Mouse (Mus musculus): ENCODE measurements at regions not wholly inside any gene's neighbourhood (a gene's known extent, or its start where the extent isn't known, plus 50 kb on each side); places are given as distances from the start of the nearest gene placed in this dataset.

DNA sequence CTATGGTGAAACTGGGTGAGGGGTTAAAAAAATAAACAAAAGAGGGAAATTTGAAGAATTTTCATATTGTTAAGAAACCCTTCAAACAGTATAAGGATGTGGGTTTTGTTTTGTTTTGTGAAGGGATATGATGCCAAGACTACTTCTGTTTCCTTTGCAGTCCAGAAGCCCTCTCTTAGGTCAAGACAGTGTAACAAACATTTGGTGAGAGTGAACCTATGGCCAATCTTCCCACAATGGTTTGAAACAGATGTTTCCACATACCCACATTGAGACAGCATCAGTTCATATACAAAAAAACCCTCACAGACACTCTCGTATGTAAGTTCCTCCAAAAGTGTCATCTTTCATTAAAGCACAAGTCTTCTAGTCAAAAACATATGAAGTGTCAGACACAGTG, 263.6 kb downstream of the Tmsb4x start:
- TF ChIP-seq CTCF (IDR thresholded peaks at IDR 0.05; ENCODE audit: control insufficient read depth, insufficient read depth, low read length) (no peak), POLR2A (IDR thresholded peaks at IDR 0.05; ENCODE audit: borderline replicate concordance, control insufficient read depth, low read depth, low read length) (no peak)
